In the genomic region with DNA sequence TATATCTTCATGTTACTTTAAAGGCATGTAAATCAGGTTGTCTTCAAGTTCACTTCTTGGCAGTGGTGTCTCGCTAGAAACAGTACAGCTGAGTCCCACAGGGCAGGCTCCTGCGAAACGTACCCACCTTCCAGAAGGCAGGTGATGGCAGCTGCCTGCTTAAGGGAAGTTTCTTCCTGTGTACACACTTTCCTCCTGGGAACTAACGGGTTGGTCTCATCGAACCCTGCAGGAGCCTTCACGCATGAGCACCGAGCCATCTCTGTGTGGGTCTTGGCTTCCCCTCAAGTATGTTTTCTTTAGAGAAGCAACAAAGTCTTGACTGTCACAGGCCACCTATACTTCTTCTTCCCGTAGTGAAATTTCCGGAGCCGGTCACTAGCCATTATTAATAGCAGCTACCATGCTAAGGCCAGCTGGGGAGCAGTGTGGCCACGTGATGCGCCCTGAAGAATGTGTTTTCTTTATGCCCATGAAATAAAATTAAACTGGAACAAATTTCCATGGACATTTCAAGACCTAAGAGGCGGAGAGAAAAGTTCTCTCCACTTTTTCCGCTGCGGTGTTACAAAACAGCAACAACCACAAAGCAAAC, we compare ENCODE assay signal across 12 mouse cellular contexts.
DNase-seq lines count a peak whose midpoint lies in the region; ATAC-seq and TF ChIP-seq lines count a peak whose summit lies in the region.
"Had no signal": no experiment of that assay in that cellular context is flagged by ENCODE, and none has a peak within 500 bp of the region (broad histone marks: within the 10 kb centered on the region; RNA-seq: fewer than 3 reads in every experiment).

No protein-coding gene starts in this region.

- peaks cover 10% of the 10 kb centered on the region; the same call in 1 of the 2 replicates for H3K4me1 ChIP-seq in kidney, embryonic 15.5 days
- H3K4me1 ChIP-seq in embryonic facial prominence, embryonic 15.5 days: 0 out of 2 replicates have a peak, but pooled peaks cover 6% of the 10 kb centered on the region

- no peaks in the 10 kb centered on the region for H3K36me3 ChIP-seq in kidney, embryonic 15.5 days
- no peaks in the 10 kb centered on the region for H3K36me3 ChIP-seq in embryonic facial prominence, embryonic 15.5 days
- H3K36me3 ChIP-seq: embryonic facial prominence, embryonic 12.5 days had no signal

- intact Hi-C loops in gastrocnemius, adult 2 months (cut with DNase I): loop anchor here (1.0 to 2.0 kb wide), 2 partner anchors 259 to 351 kb away; a partner anchor contains a TSS

- 0 out of 2 replicates have a peak, but pooled peaks have one; percentile 37 for ATAC-seq in kidney, embryonic 15.5 days (replicated peaks; ENCODE audit: low FRiP score)
- ATAC-seq in embryonic facial prominence, embryonic 15.5 days (ENCODE audit: insufficient number of reproducible peaks, low FRiP score, low TSS enrichment, low read depth): peak; percentile 56; the same call in 1 of the 2 replicates

- no peaks in the 10 kb centered on the region for H3K9me3 ChIP-seq in kidney, embryonic 15.5 days (replicated peaks)
- H3K9me3 ChIP-seq in embryonic facial prominence, embryonic 15.5 days (replicated peaks): no peaks in the 10 kb centered on the region
- H3K9me3 ChIP-seq: embryonic facial prominence, embryonic 12.5 days had no signal

- DNase-seq in gastrocnemius, adult 2 months: no peak
- DNase-seq in gastrocnemius, adult 8-10 months (ENCODE audit: low spot score in 2 of 2): no peak
- no peak for DNase-seq in kidney, postnatal 10 days
- peak; percentile 33 for DNase-seq in R1 (ENCODE audit: low read depth, low spot score)
- no peak for DNase-seq in adrenal gland, adult 2 months
- DNase-seq: gastrocnemius, postnatal 25 days had no signal

- no peak for TF ChIP-seq CTCF in gastrocnemius, adult 2 months (IDR thresholded peaks at IDR 0.05)

- no peak overlapping the region for H3K4me2 ChIP-seq in kidney, embryonic 15.5 days
- H3K4me2 ChIP-seq in embryonic facial prominence, embryonic 15.5 days (replicated peaks): peak overlapping the region; percentile 2; the same call in 1 of the 2 replicates
- H3K4me2 ChIP-seq: lung, embryonic 14.5 days had no signal

- WGBS in kidney, embryonic 15.5 days: 62% methylated on average over 15 of the region's 15 CpGs
- WGBS in embryonic facial prominence, embryonic 15.5 days: 54% methylated on average over 15 of the region's 15 CpGs

- H3K9ac ChIP-seq in kidney, embryonic 15.5 days: no peak overlapping the region
- no peak overlapping the region for H3K9ac ChIP-seq in embryonic facial prominence, embryonic 15.5 days
- H3K9ac ChIP-seq: embryonic facial prominence, embryonic 12.5 days; liver, embryonic 14.5 days; lung, embryonic 14.5 days had no signal

- H3K27me3 ChIP-seq in kidney, embryonic 15.5 days: no peaks in the 10 kb centered on the region
- H3K27me3 ChIP-seq in embryonic facial prominence, embryonic 15.5 days: no peaks in the 10 kb centered on the region
- H3K27me3 ChIP-seq: embryonic facial prominence, embryonic 12.5 days had no signal

- H3K27ac ChIP-seq in gastrocnemius, adult 2 months: no peak overlapping the region
- no peak overlapping the region for H3K27ac ChIP-seq in kidney, embryonic 15.5 days
- peak overlapping the region; percentile 45 for H3K27ac ChIP-seq in embryonic facial prominence, embryonic 15.5 days (replicated peaks)
- H3K27ac ChIP-seq: embryonic facial prominence, embryonic 12.5 days; heart, adult 2 months; liver, embryonic 14.5 days had no signal

- H3K4me3 ChIP-seq in gastrocnemius, adult 2 months: 0 out of 2 replicates have a peak overlapping the region, but pooled peaks have one; percentile 2
- no peak overlapping the region for H3K4me3 ChIP-seq in kidney, embryonic 15.5 days (replicated peaks)
- H3K4me3 ChIP-seq in embryonic facial prominence, embryonic 15.5 days (replicated peaks): no peak overlapping the region
- H3K4me3 ChIP-seq: embryonic facial prominence, embryonic 12.5 days; heart, adult 2 months had no signal
